Mouse (Mus musculus) megakaryocyte, embryonic 14.5 days (primary cell): ENCODE measurements around the gene Lrguk.

Experiments
- FLI1 ChIP-seq: IDR thresholded peaks from 2 replicates; pipeline ENCODE4 v1.6.1; 2012; ENCODE audit warnings: low read length, inconsistent platforms, mixed read lengths
- GATA1 ChIP-seq: IDR thresholded peaks from 3 replicates; pipeline ENCODE4 v1.6.1; 2012; ENCODE audit warnings: mixed read lengths, low read length, inconsistent platforms, borderline replicate concordance

DNA sequence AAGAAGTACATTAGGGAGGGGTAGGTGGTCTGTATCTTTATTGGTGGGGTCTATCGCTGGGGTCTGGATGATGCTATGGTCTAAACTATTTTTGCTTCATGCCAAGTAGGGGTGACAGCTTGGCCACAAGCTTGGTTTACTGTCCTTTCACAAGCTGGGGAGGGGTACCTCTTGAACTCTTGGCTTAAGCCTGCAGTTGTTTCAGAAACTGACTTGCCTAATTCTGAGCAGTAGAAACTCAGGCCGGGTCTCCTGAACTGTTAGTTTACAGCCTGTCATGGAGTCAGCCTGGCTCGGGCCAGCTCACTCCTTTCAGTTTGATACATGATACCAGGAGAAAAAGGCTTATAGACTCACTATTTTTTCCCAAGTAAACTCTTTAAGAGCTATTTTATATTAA, 109.1 kb downstream of the Lrguk start:
- no peak for TF ChIP-seq FLI1
- TF ChIP-seq GATA1: no peak
